ENCODE assay signal across 8 mouse cellular contexts in the genomic region with DNA sequence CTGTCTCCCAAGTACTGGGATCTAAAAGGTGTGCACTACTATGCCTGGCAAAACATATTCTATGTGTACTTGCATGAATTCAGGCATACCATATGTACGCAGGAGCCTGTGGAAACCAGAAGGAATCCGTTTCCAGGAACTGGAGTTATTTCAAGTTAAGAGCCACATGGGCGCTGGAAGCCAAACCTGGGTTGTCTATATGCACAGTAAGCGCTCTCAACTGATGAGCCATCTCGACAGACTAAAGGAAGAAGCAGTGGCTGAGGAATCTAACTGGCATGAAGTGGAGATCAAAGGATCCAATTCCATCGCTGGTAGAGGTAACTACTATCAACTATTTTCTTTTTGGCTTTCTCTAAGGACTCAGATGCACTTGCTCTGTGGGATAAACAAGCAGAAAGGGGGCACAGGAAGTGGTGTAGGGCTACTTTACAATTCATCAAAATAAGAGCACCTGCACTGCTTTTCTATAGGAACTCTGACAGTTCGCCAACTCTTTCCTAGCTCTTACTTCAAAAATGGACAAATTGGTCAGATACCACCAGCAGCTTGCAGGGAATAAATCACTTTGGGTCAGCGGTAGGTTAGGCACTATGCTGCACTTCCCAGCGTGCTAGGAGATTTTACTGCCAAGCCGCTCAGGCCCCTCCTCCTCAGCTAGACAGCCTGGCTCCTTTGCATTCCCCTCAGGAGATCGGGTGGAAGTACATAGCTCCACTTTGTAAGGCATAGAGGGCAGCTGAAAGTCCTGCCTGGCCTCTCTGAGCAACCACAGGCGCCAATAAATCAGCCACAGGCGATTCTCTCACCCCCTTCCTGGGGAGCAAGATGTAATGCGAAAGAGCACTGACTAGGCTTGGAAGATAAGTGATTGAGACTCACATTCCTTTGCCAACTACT. TPM values are rescaled to one million over a fixed set of nuclear protein-coding genes. Genes with fewer than 3 reads are reported as not detected.
DNase-seq lines count a peak whose midpoint lies in the region; ATAC-seq lines count a peak whose summit lies in the region.

No protein-coding gene starts in this region.

- no peaks in the 10 kb centered on the region for H3K9me3 ChIP-seq in embryonic facial prominence, embryonic 11.5 days (replicated peaks; ENCODE audit: control insufficient read depth, low read length)
- no peaks in the 10 kb centered on the region for H3K9me3 ChIP-seq in hindbrain, embryonic 15.5 days
- no peaks in the 10 kb centered on the region for H3K9me3 ChIP-seq in liver, embryonic 12.5 days (replicated peaks)
- H3K9me3 ChIP-seq in stomach, embryonic 14.5 days (ENCODE audit: control insufficient read depth, low read depth, low read length), result no peaks in the 10 kb centered on the region

- no peaks in the 10 kb centered on the region for H3K27me3 ChIP-seq in embryonic facial prominence, embryonic 11.5 days (ENCODE audit: control insufficient read depth, insufficient read depth, low read length)
- no peaks in the 10 kb centered on the region for H3K27me3 ChIP-seq in hindbrain, embryonic 15.5 days
- H3K27me3 ChIP-seq in liver, embryonic 12.5 days (replicated peaks), result no peaks in the 10 kb centered on the region
- no peaks in the 10 kb centered on the region for H3K27me3 ChIP-seq in stomach, embryonic 14.5 days (ENCODE audit: control insufficient read depth, insufficient read depth, low read length)

- peak; percentile 27 for DNase-seq in left cerebral cortex, postnatal 4 days
- no peak for DNase-seq in left cerebral cortex, postnatal 10 days (ENCODE audit: extremely low spot score in 1 of 2, low spot score in 2 of 2)
- DNase-seq in ZHBTc4 (ENCODE audit: low read depth, low spot score), result peak; percentile 59
- DNase-seq in embryonic facial prominence, embryonic 11.5 days (ENCODE audit: low spot score), result peak; percentile 23
- DNase-seq in urinary bladder, adult 18-20 months (ENCODE audit: low spot score in 2 of 2), result no peak

- peak overlapping the region; percentile 87 for H3K4me2 ChIP-seq in embryonic facial prominence, embryonic 11.5 days (ENCODE audit: low read depth, low read length)
- H3K4me2 ChIP-seq in hindbrain, embryonic 15.5 days, result peak overlapping the region; percentile 82
- H3K4me2 ChIP-seq in liver, embryonic 12.5 days, result peak overlapping the region; percentile 94
- H3K4me2 ChIP-seq in stomach, embryonic 14.5 days (replicated peaks; ENCODE audit: low read depth, low read length), result peak overlapping the region; percentile 70

- intact Hi-C loops in left cerebral cortex, postnatal 4 days (cut with DNase I), result loop anchor here (10.0 kb wide), 1 partner anchor 107 kb away; no protein-coding TSS in a partner anchor
- intact Hi-C loops in left cerebral cortex, postnatal 10 days (cut with DNase I), result loop anchor here (10.0 kb wide), 1 partner anchor 227 kb away; no protein-coding TSS in a partner anchor

- no peak overlapping the region for H3K27ac ChIP-seq in embryonic facial prominence, embryonic 11.5 days (replicated peaks; ENCODE audit: low read depth, low read length)
- H3K27ac ChIP-seq in hindbrain, embryonic 15.5 days (replicated peaks), result peak overlapping the region; percentile 97; the same call in 1 of the 2 replicates
- H3K27ac ChIP-seq in liver, embryonic 12.5 days, result peak overlapping the region; percentile 99
- 0 out of 2 replicates have a peak overlapping the region, but pooled peaks have one; percentile 13 for H3K27ac ChIP-seq in stomach, embryonic 14.5 days (ENCODE audit: low read length)

- H3K36me3 ChIP-seq in embryonic facial prominence, embryonic 11.5 days (replicated peaks; ENCODE audit: control insufficient read depth, insufficient read depth, low read depth, low read length), result no peaks in the 10 kb centered on the region
- no peaks in the 10 kb centered on the region for H3K36me3 ChIP-seq in hindbrain, embryonic 15.5 days
- H3K36me3 ChIP-seq in liver, embryonic 12.5 days, result peaks cover 5% of the 10 kb centered on the region; the same call in 1 of the 2 replicates
- H3K36me3 ChIP-seq in stomach, embryonic 14.5 days (ENCODE audit: control insufficient read depth, insufficient read depth, low read length), result no peaks in the 10 kb centered on the region

- H3K4me1 ChIP-seq in embryonic facial prominence, embryonic 11.5 days (ENCODE audit: control insufficient read depth, insufficient read depth, low read length), result peaks cover 10% of the 10 kb centered on the region
- peaks cover 41% of the 10 kb centered on the region for H3K4me1 ChIP-seq in hindbrain, embryonic 15.5 days (replicated peaks)
- H3K4me1 ChIP-seq in liver, embryonic 12.5 days, result peaks cover 71% of the 10 kb centered on the region
- H3K4me1 ChIP-seq in stomach, embryonic 14.5 days (ENCODE audit: control insufficient read depth, insufficient read depth, low read length), result peaks cover 19% of the 10 kb centered on the region

- H3K4me3 ChIP-seq in embryonic facial prominence, embryonic 11.5 days (ENCODE audit: low read depth, low read length), result peak overlapping the region; percentile 3; the same call in 1 of the 2 replicates
- peak overlapping the region; percentile 72; the same call in 1 of the 2 replicates for H3K4me3 ChIP-seq in hindbrain, embryonic 15.5 days
- H3K4me3 ChIP-seq in liver, embryonic 12.5 days, result peak overlapping the region; percentile 96
- H3K4me3 ChIP-seq in stomach, embryonic 14.5 days (ENCODE audit: low read depth, low read length), result peak overlapping the region; percentile 98; the same call in 1 of the 2 replicates

- 28% methylated on average over 14 of the region's 14 CpGs for WGBS in embryonic facial prominence, embryonic 11.5 days
- WGBS in hindbrain, embryonic 15.5 days, result 24% methylated on average over 14 of the region's 14 CpGs
- 21% methylated on average over 14 of the region's 14 CpGs for WGBS in liver, embryonic 12.5 days (ENCODE audit: insufficient replicate concordance)
- WGBS in stomach, embryonic 14.5 days, result 21% methylated on average over 14 of the region's 14 CpGs

- peak overlapping the region; percentile 28; the same call in 1 of the 2 replicates for H3K9ac ChIP-seq in embryonic facial prominence, embryonic 11.5 days (replicated peaks; ENCODE audit: low read length)
- H3K9ac ChIP-seq in hindbrain, embryonic 15.5 days, result peak overlapping the region; percentile 97
- H3K9ac ChIP-seq in liver, embryonic 12.5 days, result peak overlapping the region; percentile 99
- peak overlapping the region; percentile 2; the same call in 1 of the 2 replicates for H3K9ac ChIP-seq in stomach, embryonic 14.5 days (replicated peaks; ENCODE audit: low read depth, low read length)

- no peak for ATAC-seq in embryonic facial prominence, embryonic 11.5 days (replicated peaks; ENCODE audit: insufficient number of reproducible peaks, low FRiP score, low TSS enrichment, low read depth)
- no peak for ATAC-seq in hindbrain, embryonic 15.5 days (ENCODE audit: low FRiP score, low read depth)
- no peak for ATAC-seq in liver, embryonic 12.5 days
- ATAC-seq in stomach, embryonic 14.5 days (ENCODE audit: insufficient number of reproducible peaks, insufficient read depth, low FRiP score, low read depth), result no peak

RNA-seq across cellular contexts. Expression of gene Zbtb25, which starts 2.1 kb away (rescaled TPM):
- total RNA-seq in left cerebral cortex, postnatal 4 days (2021), result 10 to 100 TPM; 19.0 to 22.2 TPM
- total RNA-seq in left cerebral cortex, postnatal 10 days (2021), result 10 to 100 TPM; 17.2 to 18.0 TPM
- 21.2 and 22.3 TPM in 2 replicates for polyA plus RNA-seq in embryonic facial prominence, embryonic 11.5 days (2014; fragmentation: Nextera tagmentation; extraction: Ambion mirVana)
- 13.1 and 14.1 TPM in 2 replicates for polyA plus RNA-seq in hindbrain, embryonic 15.5 days (2015; fragmentation: Nextera tagmentation; extraction: Ambion mirVana)
- polyA plus RNA-seq in liver, embryonic 12.5 days (2016; fragmentation: Nextera tagmentation; extraction: Ambion mirVana), result 10.3 and 10.8 TPM in 2 replicates
- polyA plus RNA-seq in stomach, embryonic 14.5 days (2014; fragmentation: Nextera tagmentation; extraction: Ambion mirVana), result 17.5 and 18.9 TPM in 2 replicates

RNA-seq across cellular contexts. Expression of gene Zbtb1, which starts 2.7 kb away (rescaled TPM):
- total RNA-seq in left cerebral cortex, postnatal 4 days (2021), result 1 to 10 TPM; 3.7 to 4.6 TPM
- total RNA-seq in left cerebral cortex, postnatal 10 days (2021), result 1 to 10 TPM; 4.1 TPM
- 11.3 and 11.7 TPM in 2 replicates for polyA plus RNA-seq in embryonic facial prominence, embryonic 11.5 days (2014; fragmentation: Nextera tagmentation; extraction: Ambion mirVana)
- polyA plus RNA-seq in hindbrain, embryonic 15.5 days (2015; fragmentation: Nextera tagmentation; extraction: Ambion mirVana), result 3.7 and 3.9 TPM in 2 replicates
- polyA plus RNA-seq in liver, embryonic 12.5 days (2016; fragmentation: Nextera tagmentation; extraction: Ambion mirVana), result 7.3 and 8.2 TPM in 2 replicates
- polyA plus RNA-seq in stomach, embryonic 14.5 days (2014; fragmentation: Nextera tagmentation; extraction: Ambion mirVana), result 11.8 and 12.1 TPM in 2 replicates

RNA-seq across cellular contexts. Expression of gene Hspa2, which starts 36.6 kb away (rescaled TPM):
- total RNA-seq in left cerebral cortex, postnatal 4 days (2021), result 10 to 100 TPM in 1 of 2 experiments, 1 to 10 TPM in 1; 10.0 to 11.3 TPM
- 10 to 100 TPM; 31.8 to 40.4 TPM for total RNA-seq in left cerebral cortex, postnatal 10 days (2021)
- polyA plus RNA-seq in embryonic facial prominence, embryonic 11.5 days (2014; fragmentation: Nextera tagmentation; extraction: Ambion mirVana), result 3.9 and 6.0 TPM in 2 replicates
- 7.3 and 8.7 TPM in 2 replicates for polyA plus RNA-seq in hindbrain, embryonic 15.5 days (2015; fragmentation: Nextera tagmentation; extraction: Ambion mirVana)
- 2.1 and 2.9 TPM in 2 replicates for polyA plus RNA-seq in liver, embryonic 12.5 days (2016; fragmentation: Nextera tagmentation; extraction: Ambion mirVana)
- polyA plus RNA-seq in stomach, embryonic 14.5 days (2014; fragmentation: Nextera tagmentation; extraction: Ambion mirVana), result 9.5 and 9.9 TPM in 2 replicates

RNA-seq across cellular contexts. Expression of gene Akap5, which starts 42.7 kb away (rescaled TPM):
- total RNA-seq in left cerebral cortex, postnatal 4 days (2021), result 10 to 100 TPM; 29.9 to 37.0 TPM
- 10 to 100 TPM; 77.9 to 81.6 TPM for total RNA-seq in left cerebral cortex, postnatal 10 days (2021)
- polyA plus RNA-seq in embryonic facial prominence, embryonic 11.5 days (2014; fragmentation: Nextera tagmentation; extraction: Ambion mirVana), result 1.9 and 2.0 TPM in 2 replicates
- polyA plus RNA-seq in hindbrain, embryonic 15.5 days (2015; fragmentation: Nextera tagmentation; extraction: Ambion mirVana), result 10.7 and 12.4 TPM in 2 replicates
- 0.98 and 1.0 TPM in 2 replicates for polyA plus RNA-seq in liver, embryonic 12.5 days (2016; fragmentation: Nextera tagmentation; extraction: Ambion mirVana)
- polyA plus RNA-seq in stomach, embryonic 14.5 days (2014; fragmentation: Nextera tagmentation; extraction: Ambion mirVana), result 7.2 and 7.5 TPM in 2 replicates

RNA-seq across cellular contexts. Expression of gene Ppp1r36, which starts 50.0 kb away (rescaled TPM):
- total RNA-seq in left cerebral cortex, postnatal 4 days (2021), result under 1 TPM; 0.48 to 0.88 TPM
- 1 to 10 TPM in 1 of 2 experiments, under 1 TPM in 1; 0.55 to 1.1 TPM for total RNA-seq in left cerebral cortex, postnatal 10 days (2021)
- polyA plus RNA-seq in embryonic facial prominence, embryonic 11.5 days (2014; fragmentation: Nextera tagmentation; extraction: Ambion mirVana), result 1.2 and 2.5 TPM in 2 replicates
- polyA plus RNA-seq in hindbrain, embryonic 15.5 days (2015; fragmentation: Nextera tagmentation; extraction: Ambion mirVana), result 1.6 TPM in 2 replicates
- polyA plus RNA-seq in liver, embryonic 12.5 days (2016; fragmentation: Nextera tagmentation; extraction: Ambion mirVana), result 0.18 and 0.29 TPM in 2 replicates
- polyA plus RNA-seq in stomach, embryonic 14.5 days (2014; fragmentation: Nextera tagmentation; extraction: Ambion mirVana), result 3.2 and 4.0 TPM in 2 replicates

Comparison
In these comparisons a context has a peak if more than half of its experiments do, and no peak if none do; other contexts are left out.
1. DNase-seq: peak in left cerebral cortex, postnatal 4 days (single experiment), ZHBTc4 (single experiment) and embryonic facial prominence, embryonic 11.5 days (single experiment); none in left cerebral cortex, postnatal 10 days (0 of 2) and urinary bladder, adult 18-20 months (0 of 2).
2. H3K4me3 ChIP-seq: peak in every context shown above with its lines; median percentile 98 in stomach, embryonic 14.5 days; 96 in liver, embryonic 12.5 days; 72 in hindbrain, embryonic 15.5 days; 3 in embryonic facial prominence, embryonic 11.5 days.
3. H3K9ac ChIP-seq: peak in every context shown above with its lines; median percentile 99 in liver, embryonic 12.5 days; 97 in hindbrain, embryonic 15.5 days; 28 in embryonic facial prominence, embryonic 11.5 days; 2 in stomach, embryonic 14.5 days.
4. Peak in every context shown above with its lines, with median percentiles within 50 percentile points of each other: H3K4me2 ChIP-seq.